Mouse (Mus musculus): Measurements from ENCODE around the gene Kazald1. TPM values are rescaled to one million over a fixed set of nuclear protein-coding genes. Genes with fewer than 3 reads are reported as not detected.

Gene Kazald1
- total RNA-seq, 1 experiment from 2014 or later: not detected

- peak; percentile 11; the same call in 1 of the 2 replicates for ATAC-seq (ENCODE audit: extremely low read depth, insufficient number of reproducible peaks, low FRiP score, poor library complexity, severe bottlenecking)
These were observed 438 bp downstream of the Kazald1 start for GRCm38 (mm10) chr19:45075323-45076035.

- ATAC-seq (ENCODE audit: extremely low read depth, insufficient number of reproducible peaks, low FRiP score, poor library complexity, severe bottlenecking): no peak
These were observed 1.1 kb downstream of the Kazald1 start for GRCm38 (mm10) chr19:45076036-45076575.

GRCm38 (mm10) chr19:45076586-45077510, 1.8 kb downstream of the Kazald1 start:
- ATAC-seq (ENCODE audit: extremely low read depth, insufficient number of reproducible peaks, low FRiP score, poor library complexity, severe bottlenecking): no peak; the same call in 1 of the 2 replicates

- no peak for ATAC-seq (ENCODE audit: extremely low read depth, insufficient number of reproducible peaks, low FRiP score, poor library complexity, severe bottlenecking)
These were observed 3.0 kb downstream of the Kazald1 start for GRCm38 (mm10) chr19:45077742-45078645.

GRCm38 (mm10) chr19:45078971-45079764, 4.1 kb downstream of the Kazald1 start:
- ATAC-seq (ENCODE audit: extremely low read depth, insufficient number of reproducible peaks, low FRiP score, poor library complexity, severe bottlenecking): no peak

GRCm38 (mm10) chr19:45079769-45080515, 4.9 kb downstream of the Kazald1 start:
- ATAC-seq (ENCODE audit: extremely low read depth, insufficient number of reproducible peaks, low FRiP score, poor library complexity, severe bottlenecking): no peak

DNA sequence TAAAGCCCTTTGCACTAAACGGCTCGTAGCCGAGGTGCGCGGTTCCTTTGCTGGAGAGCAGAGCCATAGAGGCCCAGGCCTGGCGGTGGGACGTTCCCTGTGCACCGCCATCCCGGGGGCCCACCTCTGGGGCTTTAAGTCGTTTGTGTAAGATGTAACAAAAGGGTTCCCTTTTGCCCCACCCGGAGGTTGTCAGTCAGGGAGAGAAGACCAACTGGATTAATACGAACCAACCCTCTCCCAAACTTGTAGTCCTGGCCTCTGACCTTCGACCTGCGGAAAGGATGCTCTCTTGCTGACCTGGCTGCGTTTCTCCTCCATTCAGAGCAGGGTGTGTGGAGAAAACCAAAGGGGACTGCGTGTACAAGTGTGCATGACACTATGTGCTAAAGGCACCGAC, 5.7 kb downstream of the Kazald1 start:
- no peak for ATAC-seq (ENCODE audit: extremely low read depth, insufficient number of reproducible peaks, low FRiP score, poor library complexity, severe bottlenecking)

DNA sequence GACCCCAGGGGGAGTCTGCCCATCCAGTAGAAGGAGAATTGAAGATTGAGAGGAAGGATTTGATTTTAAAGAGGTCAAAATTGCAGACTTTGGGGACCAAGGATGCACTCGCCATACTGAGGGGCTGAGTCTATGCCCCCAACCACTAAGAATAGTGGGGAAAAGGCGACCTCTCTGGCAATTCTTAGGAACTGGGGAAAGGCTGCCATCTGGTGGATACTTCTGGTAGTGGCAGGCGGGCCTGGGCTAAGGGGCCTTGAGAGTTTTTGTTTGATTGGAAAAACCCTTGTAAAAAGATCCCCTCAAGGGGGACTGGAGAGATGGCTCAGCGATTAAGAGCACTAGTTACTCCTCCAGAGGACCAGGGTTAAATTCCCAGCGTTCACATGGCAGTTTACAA, 6.2 kb downstream of the Kazald1 start:
- peak; percentile 28; the same call in 1 of the 2 replicates for ATAC-seq (ENCODE audit: extremely low read depth, insufficient number of reproducible peaks, low FRiP score, poor library complexity, severe bottlenecking)

GRCm38 (mm10) chr19:45081841-45082550, 7.0 kb downstream of the Kazald1 start:
- ATAC-seq (ENCODE audit: extremely low read depth, insufficient number of reproducible peaks, low FRiP score, poor library complexity, severe bottlenecking): no peak

DNA sequence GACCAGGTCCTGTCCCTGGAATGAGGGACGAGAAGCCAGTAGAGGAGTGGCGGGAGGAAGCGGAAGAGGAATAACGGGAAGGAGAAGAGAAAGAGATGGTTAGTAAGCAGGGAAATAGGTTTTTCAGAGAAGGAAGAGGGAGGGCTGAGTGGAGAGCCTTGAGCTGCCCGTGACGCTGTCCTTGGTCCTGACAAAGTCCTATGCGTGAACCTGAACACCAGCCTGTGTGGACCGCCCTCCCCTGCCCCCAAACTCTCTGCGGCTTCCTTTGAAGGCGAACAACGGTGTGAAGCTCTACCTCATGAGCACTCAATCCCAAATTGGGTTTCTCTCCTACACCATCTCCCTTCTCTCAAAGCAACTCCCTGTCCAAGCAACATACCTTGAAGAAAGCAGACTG, 22.8 kb downstream of the Kazald1 start:
- no peak for ATAC-seq (ENCODE audit: extremely low read depth, insufficient number of reproducible peaks, low FRiP score, poor library complexity, severe bottlenecking)

DNA sequence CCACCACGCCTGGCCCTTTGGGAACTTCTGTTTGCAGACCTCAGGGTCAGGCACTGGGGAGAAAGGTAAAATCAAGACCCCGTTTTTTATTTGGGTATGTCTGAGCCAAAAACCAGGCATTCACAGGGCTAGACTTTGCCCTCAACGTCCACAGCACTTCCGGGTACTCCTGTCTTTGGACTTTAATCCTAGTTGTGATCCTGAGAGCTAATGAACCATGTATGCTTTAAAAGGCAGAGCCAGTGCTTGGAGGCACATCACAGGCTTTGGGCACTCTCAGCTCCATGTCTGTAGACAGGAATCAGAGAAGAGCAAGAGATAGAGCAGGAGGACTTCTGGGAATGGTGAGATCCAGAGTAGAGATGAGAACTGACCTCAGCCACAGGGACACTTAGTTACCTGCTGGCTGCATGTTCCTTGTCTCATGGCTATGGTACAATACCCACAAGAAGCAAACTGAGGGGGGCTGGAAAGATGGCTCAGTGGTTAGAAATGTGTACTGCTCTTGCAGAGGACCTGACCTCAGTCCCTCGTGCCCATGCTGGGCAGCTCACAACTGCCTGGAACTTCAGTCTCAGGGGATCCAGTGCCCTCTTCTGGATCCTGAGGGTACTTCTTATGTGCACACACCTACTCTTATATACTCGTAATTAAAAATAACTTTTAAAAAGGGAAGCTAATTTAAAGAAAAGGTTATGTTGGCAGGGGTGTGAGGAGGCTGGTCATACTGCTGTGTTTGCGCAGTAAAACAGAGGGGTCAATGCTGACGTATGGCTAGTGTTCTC, 25.6 kb downstream of the Kazald1 start:
- no peak for ATAC-seq (ENCODE audit: extremely low read depth, insufficient number of reproducible peaks, low FRiP score, poor library complexity, severe bottlenecking)

- ATAC-seq (ENCODE audit: extremely low read depth, insufficient number of reproducible peaks, low FRiP score, poor library complexity, severe bottlenecking): no peak
These were observed 30.6 kb downstream of the Kazald1 start for GRCm38 (mm10) chr19:45105591-45105990.

GRCm38 (mm10) chr19:45106689-45107088, 31.6 kb downstream of the Kazald1 start:
- no peak for ATAC-seq (ENCODE audit: extremely low read depth, insufficient number of reproducible peaks, low FRiP score, poor library complexity, severe bottlenecking)

GRCm38 (mm10) chr19:45110681-45111080, 35.6 kb downstream of the Kazald1 start:
- no peak for ATAC-seq (ENCODE audit: extremely low read depth, insufficient number of reproducible peaks, low FRiP score, poor library complexity, severe bottlenecking)

GRCm38 (mm10) chr19:45112444-45112843, 37.4 kb downstream of the Kazald1 start:
- ATAC-seq (ENCODE audit: extremely low read depth, insufficient number of reproducible peaks, low FRiP score, poor library complexity, severe bottlenecking): no peak

All from neutrophil, adult 5-6 weeks (primary cell).